Mouse (Mus musculus) G1E (cell line): ENCODE results near the gene Bach1. TPM values are rescaled to one million over a fixed set of nuclear protein-coding genes. Genes with fewer than 3 reads are reported as not detected.

Source experiments
- ATAC-seq: 2 replicates; pipeline ENCODE4 v1.8.0; 2016; ENCODE audit warnings: mild to moderate bottlenecking; ENCODE audit not compliant: insufficient number of reproducible peaks, poor library complexity, low FRiP score, severe bottlenecking; ENCODE audit errors: extremely low read depth
- DNase-seq: peaks from one replicate; pipeline ENCODE4 v3.0.0; 2012; ENCODE audit warnings: low spot score
- H3K27me3 ChIP-seq: 2 replicates; pipeline ENCODE4 v1.6.1; 2012; ENCODE audit warnings: mild to moderate bottlenecking, low read length, inconsistent platforms; ENCODE audit not compliant: insufficient read depth
- H3K36me3 ChIP-seq: replicated peaks from 2 replicates; pipeline ENCODE3; 2012; ENCODE audit warnings: mild to moderate bottlenecking, inconsistent platforms
- H3K4me1 ChIP-seq: 2 replicates; pipeline ENCODE4 v1.6.1; 2012; ENCODE audit warnings: low read depth, low read length, inconsistent platforms, mixed read lengths; ENCODE audit not compliant: insufficient read depth
- H3K4me3 ChIP-seq: 2 replicates; pipeline ENCODE4 v1.5.1; 2012; ENCODE audit warnings: low read depth, mild to moderate bottlenecking, inconsistent platforms, low read length, moderate library complexity, mixed read lengths
- H3K9me3 ChIP-seq: replicated peaks from 2 replicates; pipeline ENCODE4 v1.6.1; 2012; ENCODE audit warnings: inconsistent platforms
- CTCF ChIP-seq: IDR thresholded peaks from 2 replicates; pipeline ENCODE4 v1.5.1; 2012; ENCODE audit warnings: low read depth, low read length, inconsistent platforms, mixed read lengths
- GATA1 ChIP-seq: IDR thresholded peaks from 2 replicates; pipeline ENCODE4 v1.6.1; 2012; ENCODE audit warnings: borderline replicate concordance, low read length, inconsistent platforms, mixed read lengths
- GATA2 ChIP-seq: IDR thresholded peaks from 2 replicates; pipeline ENCODE4 v1.6.1; 2012; ENCODE audit warnings: low read depth, low read length, inconsistent platforms, borderline replicate concordance
- POLR2AphosphoS5 ChIP-seq: IDR thresholded peaks from 2 replicates; pipeline ENCODE4 v1.6.1; 2012; ENCODE audit warnings: low read depth, low read length, inconsistent platforms; ENCODE audit not compliant: insufficient replicate concordance
- TAL1 ChIP-seq: conservative IDR thresholded peaks from 2 replicates; pipeline ENCODE4 v1.6.1; 2012; ENCODE audit warnings: low read depth, low read length, inconsistent platforms, mixed read lengths
- polyA plus RNA-seq: library from polyadenylated mRNA; stranded (reverse); fragments of >175 nt; gene quantifications from 2 replicates; pipeline ENCODE4 v1.2.3, GENCODE M21; 2012
- total RNA-seq, 2 experiments: library from RNA; stranded (forward) in 1 of 2; stranded (reverse) in 1 of 2; fragments of 200-1000 nt in 1 of 2; fragments of >200 nt in 1 of 2; fragmentation: Nextera tagmentation in 1 of 2; gene quantifications; 2 replicates each; pipeline ENCODE4 v1.2.3; 2014 to 2017

Gene Bach1
- total and polyA plus RNA-seq, 3 experiments: 4.9 to 32.5 (median 15.7) TPM

DNA sequence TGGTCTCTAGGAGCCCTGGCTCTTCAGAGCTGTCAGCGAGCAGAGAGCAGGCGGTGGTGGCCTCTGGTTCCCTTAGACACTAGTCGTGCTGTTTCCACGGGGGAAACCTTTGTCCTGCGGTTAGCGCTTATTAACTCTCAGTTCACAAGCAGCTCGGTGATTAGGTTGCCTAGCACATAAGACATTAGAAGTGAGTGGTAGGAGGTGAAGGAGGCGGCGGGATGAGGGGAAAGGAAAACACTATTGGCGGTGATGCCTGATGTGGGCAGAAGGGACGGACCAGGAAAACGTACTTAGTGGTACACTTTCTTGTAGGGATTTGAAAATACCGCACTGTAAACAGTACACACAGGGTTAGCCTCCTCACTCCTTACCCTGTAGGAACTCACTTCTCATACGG, 29.2 kb downstream of the Bach1 start:
- no peak overlapping the region for H3K4me3 ChIP-seq
- TF ChIP-seq TAL1 (no peak), GATA2 (no peak), GATA1 (no peak), POLR2AphosphoS5 (no peak), CTCF (no peak)
- H3K36me3 ChIP-seq: peaks cover 78% of the 10 kb centered on the region

DNA sequence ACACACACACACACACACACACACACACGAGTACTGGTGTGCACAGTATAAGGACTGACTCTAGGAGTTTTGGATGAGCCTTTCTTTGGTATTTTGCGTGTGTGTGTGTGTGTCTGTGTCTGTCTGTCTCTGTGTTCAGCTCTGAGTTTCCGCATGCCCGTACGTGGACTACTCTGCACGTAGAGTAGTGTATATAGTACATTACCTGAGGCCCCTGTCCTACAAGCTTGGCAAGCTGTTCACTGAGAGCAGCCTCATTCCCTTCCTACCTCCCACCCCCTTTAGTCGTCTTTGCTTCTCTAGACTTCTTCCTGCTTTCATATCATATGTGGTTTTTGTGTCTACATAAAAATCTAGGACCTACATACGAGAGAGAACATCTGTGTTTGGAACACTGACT, 30.0 kb downstream of the Bach1 start:
- no peak for DNase-seq
- Histone ChIP-seq H3K9me3 (no peaks in the 10 kb centered on the region), H3K36me3 (peaks cover 70% of the 10 kb centered on the region), H3K4me1 (peaks cover 4% of the 10 kb centered on the region; the same call in 1 of the 2 replicates), H3K27me3 (no peaks in the 10 kb centered on the region), H3K4me3 (no peak overlapping the region)
- TF ChIP-seq GATA1: no peak
- no peak for TF ChIP-seq TAL1
- TF ChIP-seq POLR2AphosphoS5: no peak
- no peak for TF ChIP-seq GATA2
- no peak for TF ChIP-seq CTCF
- no peak for ATAC-seq

More for the DNA sequence above, 29.2 kb downstream of the Bach1 start:
- Histone ChIP-seq H3K27me3 (no peaks in the 10 kb centered on the region), H3K4me1 (peaks cover 4% of the 10 kb centered on the region; the same call in 1 of the 2 replicates), H3K9me3 (no peaks in the 10 kb centered on the region)
- DNase-seq: no peak
- ATAC-seq: no peak

DNA sequence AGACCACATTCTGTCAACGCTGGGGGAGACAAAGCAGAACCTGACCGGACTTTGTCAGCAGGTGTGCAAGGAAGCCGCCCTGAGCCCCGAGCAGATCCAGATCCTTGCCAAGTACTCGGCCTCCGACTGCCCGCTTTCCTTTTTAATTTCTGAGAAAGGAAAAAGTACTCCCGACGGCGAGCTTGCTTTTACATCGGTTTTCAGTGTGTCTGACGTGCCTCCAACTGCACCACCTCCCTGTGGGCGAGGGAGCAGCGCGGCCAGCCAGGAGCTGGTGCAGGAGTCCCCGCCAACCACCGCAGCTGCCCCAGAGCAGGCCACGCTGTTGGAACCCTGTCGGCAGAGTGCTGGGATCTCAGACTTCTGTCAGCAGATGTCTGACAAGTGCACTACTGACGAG, 30.7 kb downstream of the Bach1 start:
- Histone ChIP-seq H3K9me3 (no peaks in the 10 kb centered on the region), H3K27me3 (no peaks in the 10 kb centered on the region), H3K4me1 (peaks cover 4% of the 10 kb centered on the region; the same call in 1 of the 2 replicates), H3K4me3 (no peak overlapping the region), H3K36me3 (peaks cover 70% of the 10 kb centered on the region)
- TF ChIP-seq CTCF: no peak
- no peak for TF ChIP-seq GATA2
- TF ChIP-seq TAL1: no peak
- TF ChIP-seq GATA1: no peak
- TF ChIP-seq POLR2AphosphoS5: no peak
- DNase-seq (no peak), ATAC-seq (no peak)

DNA sequence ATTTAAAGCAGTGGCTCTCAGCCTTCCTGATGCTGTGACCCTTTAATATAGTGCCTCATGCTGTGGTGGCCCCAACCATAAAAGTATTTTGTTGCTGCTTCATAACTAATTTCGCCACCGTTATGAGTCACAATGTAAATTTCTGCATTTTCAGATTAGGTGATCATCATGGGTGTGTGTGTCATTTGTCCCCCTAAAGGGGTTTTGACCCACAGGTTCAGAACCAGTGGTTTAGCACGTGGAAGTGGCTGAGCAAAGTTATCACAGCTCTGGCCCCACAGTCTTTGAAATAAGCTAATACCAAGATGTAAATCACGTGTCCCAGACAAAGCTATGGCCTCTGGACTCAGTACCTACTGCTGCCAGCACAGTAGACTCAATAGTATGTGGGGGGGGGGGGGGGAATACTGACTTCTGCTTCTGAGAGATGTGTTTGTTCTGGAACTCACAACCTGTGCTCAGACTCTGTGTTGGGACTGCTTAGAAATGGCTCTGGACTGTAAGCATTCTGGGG, 36.2 kb downstream of the Bach1 start:
- H3K4me3 ChIP-seq: no peak overlapping the region
- TF ChIP-seq POLR2AphosphoS5 (no peak), GATA1 (no peak), TAL1 (no peak), CTCF (no peak), GATA2 (no peak)
- no peaks in the 10 kb centered on the region for H3K9me3 ChIP-seq
- DNase-seq: no peak
- H3K36me3 ChIP-seq: peaks cover 20% of the 10 kb centered on the region
- peaks cover 14% of the 10 kb centered on the region for H3K27me3 ChIP-seq
- ATAC-seq: no peak
- no peaks in the 10 kb centered on the region for H3K4me1 ChIP-seq

DNA sequence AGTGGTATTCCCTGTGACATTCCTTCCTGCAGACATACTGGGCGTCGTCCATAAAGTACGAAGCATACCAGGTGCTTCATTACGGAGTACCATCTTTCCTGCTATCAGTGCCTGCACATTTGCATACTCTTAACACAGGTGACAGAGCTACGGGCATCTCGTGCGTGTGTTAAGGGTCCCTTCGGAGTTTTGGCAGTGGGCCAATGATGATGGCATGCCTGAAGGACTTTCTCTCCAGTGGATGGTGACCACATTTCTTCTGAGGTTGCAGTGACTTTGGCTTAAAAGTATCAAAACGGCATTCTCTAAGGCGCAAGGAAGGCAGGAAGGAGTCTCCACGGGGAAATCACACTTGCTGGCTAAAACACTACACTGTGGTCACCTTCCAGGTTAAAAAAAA, 37.4 kb downstream of the Bach1 start:
- DNase-seq (no peak), ATAC-seq (no peak)
- no peak overlapping the region for H3K4me3 ChIP-seq
- H3K9me3 ChIP-seq: no peaks in the 10 kb centered on the region
- TF ChIP-seq CTCF: no peak
- H3K27me3 ChIP-seq: peaks cover 22% of the 10 kb centered on the region
- H3K4me1 ChIP-seq: no peaks in the 10 kb centered on the region
- H3K36me3 ChIP-seq: peaks cover 8% of the 10 kb centered on the region

DNA sequence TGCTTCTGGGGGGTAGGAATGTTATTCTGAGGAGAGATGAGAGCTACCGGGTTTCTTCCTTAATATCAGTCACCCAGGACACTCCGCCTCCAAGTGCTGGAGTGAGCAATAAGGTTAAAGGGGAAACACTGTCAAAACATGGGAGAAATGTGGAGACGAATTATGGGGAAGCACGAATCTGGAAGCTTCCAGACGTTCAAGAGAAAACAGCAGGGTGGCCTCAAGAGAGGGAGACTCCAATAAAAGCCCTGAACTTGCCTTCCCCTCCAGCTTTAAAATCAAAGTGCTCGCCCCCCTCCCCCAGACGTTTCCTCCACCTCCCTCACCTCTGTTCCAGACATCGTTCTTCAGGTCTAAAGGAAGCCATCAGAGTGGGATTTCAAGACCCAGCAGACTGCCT, 38.6 kb downstream of the Bach1 start:
- DNase-seq: no peak
- TF ChIP-seq GATA1 (no peak), TAL1 (no peak), CTCF (no peak), GATA2 (no peak), POLR2AphosphoS5 (no peak)
- ATAC-seq: no peak

More for the DNA sequence above, 38.6 kb downstream of the Bach1 start:
- H3K4me3 ChIP-seq: no peak overlapping the region
- H3K9me3 ChIP-seq: no peaks in the 10 kb centered on the region
- peaks cover 24% of the 10 kb centered on the region for H3K27me3 ChIP-seq
- H3K4me1 ChIP-seq: no peaks in the 10 kb centered on the region
- H3K36me3 ChIP-seq: peaks cover 5% of the 10 kb centered on the region
